ENCODE assay signal across 8 mouse cellular contexts in genomic region chr9:72652961-72653360, GRCm38 (mm10). TPM values are rescaled to one million over a fixed set of nuclear protein-coding genes. Genes with fewer than 3 reads are reported as not detected.
DNase-seq lines count a peak whose midpoint lies in the region; ATAC-seq and TF ChIP-seq lines count a peak whose summit lies in the region.

No protein-coding gene starts in this region.

- no peak overlapping the region for H3K4me3 ChIP-seq in forebrain, postnatal 0 days (ENCODE audit: low read depth, low read length)

- intact Hi-C loops in left cerebral cortex, postnatal 10 days (cut with DNase I), result no loop called here

- H3K36me3 ChIP-seq in forebrain, postnatal 0 days (ENCODE audit: insufficient read depth), result no peaks in the 10 kb centered on the region

- DNase-seq in ovary, postnatal 10 days (ENCODE audit: low spot score), result peak; percentile 40
- no peak for DNase-seq in ovary, postnatal 36 days (ENCODE audit: low spot score)
- no peak for DNase-seq in forebrain, postnatal 0 days
- peak; percentile 90 for DNase-seq in hindlimb bud, embryonic 11.5 days (ENCODE audit: extremely low spot score, low read depth, low spot score)
- DNase-seq in neural tube, embryonic 10.5 days (ENCODE audit: extremely low spot score, low spot score), result peak; percentile 47
- no peak for DNase-seq in left cerebral cortex, postnatal 10 days (ENCODE audit: extremely low spot score in 1 of 2, low spot score in 2 of 2)
- DNase-seq in layer of hippocampus, postnatal 36 days, result no peak
- DNase-seq in cerebellum, adult 9-11 months, result no peak

- H3K4me2 ChIP-seq in forebrain, postnatal 0 days (ENCODE audit: low read depth), result no peak overlapping the region

- H3K9ac ChIP-seq in forebrain, postnatal 0 days, result no peak overlapping the region

- H3K27ac ChIP-seq in forebrain, postnatal 0 days (ENCODE audit: low read depth, low read length), result no peak overlapping the region

- no peaks in the 10 kb centered on the region for H3K27me3 ChIP-seq in forebrain, postnatal 0 days (ENCODE audit: insufficient read depth, low read length)

- no peaks in the 10 kb centered on the region for H3K9me3 ChIP-seq in forebrain, postnatal 0 days (ENCODE audit: low read length)

- no peak for TF ChIP-seq CTCF in forebrain, postnatal 0 days (IDR thresholded peaks at IDR 0.05; ENCODE audit: low read depth)

- peak; percentile 50 for ATAC-seq in forebrain, postnatal 0 days

- WGBS in forebrain, postnatal 0 days, result 11% methylated on average over 8 of the region's 8 CpGs

- H3K4me1 ChIP-seq in forebrain, postnatal 0 days (ENCODE audit: insufficient read depth), result no peaks in the 10 kb centered on the region

RNA-seq across cellular contexts. Expression of gene Nedd4, which starts 9.2 kb away (rescaled TPM):
- total RNA-seq in forebrain, postnatal 0 days (2014; rRNA removed), result 391 and 472 TPM in 2 replicates
- polyA plus RNA-seq in forebrain, postnatal 0 days (2015; fragmentation: Nextera tagmentation; extraction: Ambion mirVana), result 180 and 278 TPM in 2 replicates
- 100 to 1,000 TPM; 338 to 346 TPM for total RNA-seq in left cerebral cortex, postnatal 10 days (2021)
- total RNA-seq in layer of hippocampus, postnatal 36 days (2021), result 100 to 1,000 TPM; 297 to 313 TPM

Comparison
In these comparisons a context has a peak if more than half of its experiments do, and no peak if none do; other contexts are left out.
1. DNase-seq: peak in ovary, postnatal 10 days (single experiment), hindlimb bud, embryonic 11.5 days (single experiment) and neural tube, embryonic 10.5 days (single experiment); none in ovary, postnatal 36 days (single experiment), forebrain, postnatal 0 days (single experiment), left cerebral cortex, postnatal 10 days (0 of 2), layer of hippocampus, postnatal 36 days (0 of 2) and cerebellum, adult 9-11 months (single experiment).